In the genomic region with DNA sequence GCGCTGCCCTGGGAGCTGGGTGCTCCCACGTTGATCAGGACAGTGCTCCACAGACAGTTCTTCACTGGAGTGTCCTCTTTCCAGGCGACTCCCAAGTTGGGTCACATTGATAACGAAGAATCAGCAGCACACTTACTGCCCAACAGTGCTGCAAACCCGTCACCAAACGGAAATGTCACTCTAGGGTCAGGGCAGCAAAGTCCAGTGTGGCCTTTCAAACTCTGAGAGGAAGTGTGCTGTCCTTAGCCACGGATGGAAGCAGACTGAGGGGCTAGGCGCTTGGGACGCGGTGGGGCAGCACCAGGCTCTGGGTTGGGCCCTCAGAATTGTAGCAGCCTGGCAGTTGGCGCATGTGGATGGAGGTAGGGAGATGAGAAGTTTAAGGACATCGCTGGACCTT, we compare ENCODE assay signal across 20 mouse cellular contexts. TPM values are rescaled to one million over a fixed set of nuclear protein-coding genes. Genes with fewer than 3 reads are reported as not detected.
A peak's percentile ranks its signal among the peaks of the same experiment; 100 is the strongest.
DNase-seq lines count a peak whose midpoint lies in the region; TF ChIP-seq lines count a peak whose summit lies in the region.
"Had no signal": no experiment of that assay in that cellular context is flagged by ENCODE, and none has a peak within 500 bp of the region (broad histone marks: within the 10 kb centered on the region; RNA-seq: fewer than 3 reads in every experiment).

No protein-coding gene starts in this region.

- DNase-seq in adrenal gland, adult (ENCODE audit: inconsistent age in 2 of 2, low spot score in 1 of 2) = peak; percentile 23 to 40
- no peak for DNase-seq in adrenal gland, adult 18-20 months (ENCODE audit: low spot score in 2 of 2)
- no peak for DNase-seq in heart, adult 2 months
- no peak for DNase-seq in heart, postnatal 10 days
- DNase-seq in liver, adult 2 months (ENCODE audit: extremely low read depth, low read depth, low spot score) = peak; percentile 31
- no peak for DNase-seq in liver
- peak; percentile 10 for DNase-seq in lung, postnatal 25 days (ENCODE audit: low spot score)
- DNase-seq in cerebellum, adult 11 months = no peak
- DNase-seq: cerebellum, adult 11-12 months; cerebellum, postnatal 14 days; forebrain, postnatal 0 days; layer of hippocampus, postnatal 36 days; right cerebral cortex, postnatal 25 days; thymus, adult 18-20 months had no signal

- H3K27ac ChIP-seq in heart, adult 2 months = peak overlapping the region; percentile 59
- H3K27ac ChIP-seq in liver, adult 2 months (replicated peaks; ENCODE audit: insufficient read depth, low read depth, low read length) = peak overlapping the region; percentile 61; the same call in 1 of the 2 replicates
- H3K27ac ChIP-seq: forebrain, embryonic 10.5 days; heart, embryonic 15.5 days; hindbrain, embryonic 10.5 days; hindbrain, postnatal 0 days; limb, embryonic 15.5 days had no signal

- H3K27me3 ChIP-seq in heart, adult 2 months (ENCODE audit: control insufficient read depth, insufficient read depth, low read length) = no peaks in the 10 kb centered on the region
- H3K27me3 ChIP-seq in liver, adult 2 months (ENCODE audit: control insufficient read depth, insufficient read depth, low read length) = no peaks in the 10 kb centered on the region
- H3K27me3 ChIP-seq: limb, embryonic 15.5 days; Patski had no signal

- TF ChIP-seq CTCF in heart, adult 2 months (IDR thresholded peaks at IDR 0.05) = no peak
- no peak for TF ChIP-seq CTCF in liver, adult 2 months (IDR thresholded peaks at IDR 0.05; ENCODE audit: low read depth, low read length)

- no peaks in the 10 kb centered on the region for H3K79me2 ChIP-seq in heart, adult 2 months (replicated peaks; ENCODE audit: control insufficient read depth, insufficient read depth, low read length)
- H3K79me2 ChIP-seq in liver, adult 2 months (ENCODE audit: control insufficient read depth, insufficient read depth, low read length) = no peaks in the 10 kb centered on the region

- TF ChIP-seq EP300 in heart, adult 2 months (IDR thresholded peaks at IDR 0.05; ENCODE audit: insufficient read depth, low read depth, low read length) = no peak

- no peaks in the 10 kb centered on the region for H3K36me3 ChIP-seq in heart, adult 2 months (ENCODE audit: control insufficient read depth, insufficient read depth, low read length)
- no peaks in the 10 kb centered on the region for H3K36me3 ChIP-seq in liver, adult 2 months (ENCODE audit: control insufficient read depth, insufficient read depth, low read length)
- H3K36me3 ChIP-seq: heart, embryonic 15.5 days; limb, embryonic 15.5 days had no signal

- no peaks in the 10 kb centered on the region for H3K4me1 ChIP-seq in heart, adult 2 months (ENCODE audit: control insufficient read depth, insufficient read depth, low read length)
- H3K4me1 ChIP-seq in liver, adult 2 months (ENCODE audit: control insufficient read depth, insufficient read depth, low read length) = no peaks in the 10 kb centered on the region
- H3K4me1 ChIP-seq: limb, embryonic 15.5 days had no signal

- intact Hi-C loops in heart, adult 2 months (cut with DNase I) = no loop called here
- intact Hi-C loops in heart, postnatal 10 days (cut with DNase I) = no loop called here

- TF ChIP-seq POLR2A in heart, adult 2 months (IDR thresholded peaks at IDR 0.05; ENCODE audit: insufficient read depth, low read depth, low read length) = no peak
- no peak for TF ChIP-seq POLR2A in liver, adult 2 months (IDR thresholded peaks at IDR 0.05; ENCODE audit: extremely low read depth, insufficient read depth, low read length)

- H3K4me3 ChIP-seq in heart, adult 2 months = no peak overlapping the region
- H3K4me3 ChIP-seq in liver, adult 2 months (ENCODE audit: insufficient read depth, low read depth, low read length) = no peak overlapping the region
- H3K4me3 ChIP-seq: forebrain, embryonic 10.5 days; heart, embryonic 15.5 days; hindbrain, embryonic 10.5 days; limb, embryonic 15.5 days had no signal

- no peak overlapping the region for H3K9ac ChIP-seq in heart, adult 2 months (ENCODE audit: low read depth, low read length)
- no peak overlapping the region for H3K9ac ChIP-seq in liver, adult 2 months (ENCODE audit: low read depth, low read length)
- H3K9ac ChIP-seq: forebrain, postnatal 0 days; heart, embryonic 15.5 days; limb, embryonic 15.5 days had no signal

- WGBS in heart, adult 2 months = 60% methylated on average over 12 of the region's 12 CpGs
- WGBS in liver, adult 2 months = 63% methylated on average over 12 of the region's 12 CpGs

RNA-seq across cellular contexts. Expression of gene Slc4a8, which starts 46.5 kb away (rescaled TPM):
- 1 to 10 TPM; 3.9 to 6.1 TPM for total RNA-seq in adrenal gland, adult 18-20 months (2021)
- total RNA-seq in heart, adult 2 months (2021) = 1 to 10 TPM; 2.8 to 4.1 TPM
- 0.96 and 1.5 TPM in 2 replicates for polyA plus RNA-seq in heart, adult 2 months (2012; rRNA removed)
- total RNA-seq in heart, postnatal 10 days (2021) = 1 to 10 TPM; 2.6 to 7.8 TPM
- 0.18 and 1.1 TPM in 2 replicates for total RNA-seq in liver, adult 2 months (2014; rRNA removed)
- 0.16 and 0.29 TPM in 2 replicates for polyA plus RNA-seq in liver, adult 2 months (2012; rRNA removed)

Comparison
In these comparisons a context has a peak if more than half of its experiments do, and no peak if none do; other contexts are left out.
1. DNase-seq: peak in adrenal gland, adult (2 of 2), liver, adult 2 months (single experiment) and lung, postnatal 25 days (single experiment); none in adrenal gland, adult 18-20 months (0 of 2), heart, adult 2 months (0 of 2), heart, postnatal 10 days (0 of 2), liver (single experiment) and cerebellum, adult 11 months (single experiment).